Mouse (Mus musculus): ENCODE measurements around the gene Nrip3.

Nrip3 gene

DNA sequence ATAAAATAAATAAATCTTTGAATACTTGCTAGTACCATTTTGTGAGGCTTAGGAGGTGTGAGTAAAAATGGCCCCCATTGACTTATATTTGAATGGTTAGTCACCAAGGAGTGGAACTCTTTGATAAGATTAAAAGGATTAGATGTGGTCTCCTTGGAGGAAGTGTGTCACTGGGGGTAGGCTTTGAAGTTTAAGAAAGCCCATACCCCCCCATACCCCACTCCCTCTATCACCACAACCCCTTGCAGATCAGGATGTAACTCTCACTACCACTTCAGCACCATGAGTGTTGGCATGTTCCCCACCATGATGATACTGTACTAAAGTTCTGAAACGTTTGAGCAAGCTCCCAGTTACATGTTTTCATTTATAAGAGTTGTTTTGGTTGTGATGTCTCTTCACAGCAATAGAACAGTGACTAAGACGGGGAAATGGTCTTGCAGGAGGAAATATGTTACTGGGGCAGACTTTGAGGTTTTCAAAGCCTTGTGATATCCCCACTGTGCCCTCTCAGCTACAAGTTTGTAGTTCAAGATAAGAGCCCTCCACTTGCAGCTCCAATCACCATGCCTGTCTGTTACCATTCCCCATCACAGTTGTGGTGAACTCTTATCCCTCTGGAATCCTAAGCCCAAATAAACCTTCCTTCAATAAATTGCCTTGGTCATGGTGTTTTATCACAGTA is 13.0 kb downstream of the Nrip3 start:
- no peak for DNase-seq (ENCODE audit: low spot score in 2 of 2)

- DNase-seq (ENCODE audit: low spot score in 2 of 2): no peak
Observed at GRCm38 (mm10) chr7:109767575-109768350, 14.1 kb downstream of the Nrip3 start.

GRCm38 (mm10) chr7:109764009-109764408 is 17.8 kb downstream of the Nrip3 start:
- DNase-seq (ENCODE audit: low spot score in 2 of 2): no peak

- DNase-seq (ENCODE audit: low spot score in 2 of 2): no peak
Observed at GRCm38 (mm10) chr7:109756291-109756690, 25.5 kb downstream of the Nrip3 start.

GRCm38 (mm10) chr7:109754034-109754433 is 27.8 kb downstream of the Nrip3 start:
- DNase-seq (ENCODE audit: low spot score in 2 of 2): no peak

DNA sequence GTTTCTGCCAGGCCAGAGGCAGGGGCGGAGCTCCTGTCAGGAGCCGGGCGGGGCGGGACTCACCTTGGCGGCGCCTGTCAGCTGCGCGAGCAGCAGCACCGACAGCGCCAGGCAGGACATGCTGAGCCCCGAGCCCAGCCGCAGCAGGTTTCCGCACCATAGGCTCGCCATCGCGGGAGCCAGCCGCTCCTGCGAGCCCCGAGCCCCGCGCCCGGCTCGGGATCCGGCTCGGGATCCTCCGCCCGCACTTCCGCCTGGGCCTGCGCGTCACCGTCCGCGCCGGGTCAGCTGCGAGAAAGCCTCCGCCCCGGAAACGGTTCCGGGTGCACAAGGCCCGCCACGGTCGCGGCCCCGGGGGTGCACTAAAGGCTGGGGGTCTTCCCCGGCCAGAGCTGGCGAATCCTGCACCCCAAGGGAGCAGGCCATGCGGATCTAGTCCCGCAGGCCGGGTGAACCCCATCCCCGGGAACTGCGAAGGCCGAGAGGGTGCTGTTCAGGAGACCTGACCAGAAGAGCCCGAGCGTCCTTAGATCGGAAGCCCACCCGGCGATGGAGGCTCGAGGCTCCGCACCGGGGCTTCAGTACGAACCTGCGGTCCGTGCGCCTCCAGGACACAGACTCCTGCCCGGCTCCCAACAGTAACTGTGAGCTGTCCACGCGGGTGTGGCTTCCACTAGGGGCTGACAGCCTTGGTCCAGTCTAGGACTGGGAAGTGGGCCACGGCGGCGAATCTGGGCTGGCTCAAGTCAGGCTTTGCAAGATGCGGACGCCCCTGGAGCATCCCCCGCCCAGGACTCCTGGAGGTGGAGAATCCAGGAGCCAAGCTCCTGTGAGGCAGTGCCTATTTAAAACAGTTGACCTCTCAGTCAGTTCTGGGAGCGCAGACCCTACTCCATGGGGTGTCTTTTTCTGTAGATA is 29.6 kb downstream of the Nrip3 start, which contains the start of gene Tmem9b:
Tmem9b (minus strand) TSS at position 868 of the 918 bp plus-strand sequence.
- DNase-seq (ENCODE audit: low spot score in 2 of 2): peak; percentile 76 to 91

DNA sequence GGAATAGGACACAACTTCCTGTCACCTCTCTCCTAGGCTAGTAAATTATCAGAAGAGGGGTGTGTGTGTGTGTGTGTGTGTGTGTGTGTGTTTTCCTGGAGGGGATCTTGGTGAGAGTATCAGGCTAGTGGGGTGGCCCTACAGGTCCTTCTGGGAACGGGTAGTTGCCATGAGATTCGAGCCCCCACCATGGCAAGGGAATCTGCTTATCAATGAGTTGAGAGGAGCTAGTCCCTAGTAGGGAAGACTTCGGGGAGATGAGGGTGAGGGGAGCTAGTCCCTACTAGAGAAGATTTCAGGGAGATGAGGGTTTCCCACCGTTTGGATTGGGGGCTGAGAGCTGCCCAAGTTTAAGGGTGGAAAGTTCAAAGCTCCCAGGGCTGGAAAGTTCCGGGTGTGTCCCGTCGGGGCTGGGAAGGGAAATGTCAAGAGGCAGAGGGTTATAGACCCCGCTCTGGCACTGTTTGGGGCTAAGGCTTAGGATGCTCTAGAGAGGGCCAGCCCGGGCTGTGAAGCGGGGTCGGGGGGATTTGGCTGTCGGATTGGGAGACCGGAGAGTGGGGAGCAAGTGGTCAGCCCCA is 30.3 kb downstream of the Nrip3 start:
- no peak for DNase-seq (ENCODE audit: low spot score in 2 of 2)

DNA sequence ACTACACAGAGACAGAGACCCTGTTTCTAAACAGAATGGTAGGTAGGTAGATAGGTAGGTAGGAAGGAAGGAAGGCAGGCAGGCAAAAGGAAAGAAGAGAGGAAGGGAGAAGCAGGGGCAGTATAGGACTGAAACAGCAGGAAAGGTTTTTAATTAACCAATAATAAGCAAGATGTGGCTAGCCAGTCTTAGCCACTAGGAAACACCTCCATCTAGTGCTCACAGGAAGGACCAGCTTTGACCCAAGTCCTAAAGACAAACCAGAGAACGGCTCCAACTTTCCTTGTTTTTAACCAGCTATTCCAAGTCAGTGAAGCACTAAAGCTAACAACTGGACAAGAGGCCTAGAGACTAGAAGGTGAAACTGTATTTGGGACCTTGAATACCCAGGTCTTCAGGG is 34.1 kb downstream of the Nrip3 start:
- no peak for DNase-seq (ENCODE audit: low spot score in 2 of 2)

- no peak for DNase-seq (ENCODE audit: low spot score in 2 of 2)
Observed at GRCm38 (mm10) chr7:109741703-109742102, 40.1 kb downstream of the Nrip3 start.

GRCm38 (mm10) chr7:109741060-109741459 is 40.8 kb downstream of the Nrip3 start:
- no peak for DNase-seq (ENCODE audit: low spot score in 2 of 2)

DNA sequence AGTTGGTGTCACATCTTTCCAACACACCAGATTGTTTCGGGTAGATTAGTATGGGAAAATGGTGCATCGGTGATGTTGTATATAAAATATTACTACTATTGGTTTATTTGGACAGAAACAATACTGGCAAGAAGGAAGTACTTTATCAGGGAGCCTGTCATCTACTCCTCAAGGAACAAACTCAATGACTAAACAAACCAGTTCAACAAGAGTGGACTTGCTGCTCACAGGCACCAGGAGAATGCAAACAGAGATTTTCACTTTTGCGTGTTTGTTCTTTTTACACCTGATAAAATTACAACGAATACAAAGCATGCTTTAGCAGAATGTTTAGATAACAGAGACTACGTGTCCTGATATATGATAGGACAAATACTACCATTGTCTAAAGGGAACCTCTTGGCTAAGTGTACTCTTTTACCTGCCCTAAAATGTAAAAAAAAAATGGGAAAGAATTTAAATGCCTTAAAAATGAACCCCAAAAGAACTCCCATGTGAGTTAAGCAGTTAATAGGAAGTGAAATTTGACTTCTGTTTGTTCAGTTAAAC is 41.9 kb downstream of the Nrip3 start:
- no peak for DNase-seq (ENCODE audit: low spot score in 2 of 2)

GRCm38 (mm10) chr7:109734806-109735205 is 47.0 kb downstream of the Nrip3 start:
- no peak for DNase-seq (ENCODE audit: low spot score in 2 of 2)

- DNase-seq (ENCODE audit: low spot score in 2 of 2): no peak
Observed at GRCm38 (mm10) chr7:109731626-109732025, 50.2 kb downstream of the Nrip3 start, which contains the start of gene Ascl3. TSS of gene Ascl3 (minus strand) at chr7:109731726.

- no peak for DNase-seq (ENCODE audit: low spot score in 2 of 2)
Observed at GRCm38 (mm10) chr7:109723697-109724096, 58.1 kb downstream of the Nrip3 start, which contains the start of gene BC051019. TSS of gene BC051019 (minus strand) at chr7:109723850.

GRCm38 (mm10) chr7:109723114-109723513 is 58.7 kb downstream of the Nrip3 start:
- DNase-seq (ENCODE audit: low spot score in 2 of 2): no peak

DNA sequence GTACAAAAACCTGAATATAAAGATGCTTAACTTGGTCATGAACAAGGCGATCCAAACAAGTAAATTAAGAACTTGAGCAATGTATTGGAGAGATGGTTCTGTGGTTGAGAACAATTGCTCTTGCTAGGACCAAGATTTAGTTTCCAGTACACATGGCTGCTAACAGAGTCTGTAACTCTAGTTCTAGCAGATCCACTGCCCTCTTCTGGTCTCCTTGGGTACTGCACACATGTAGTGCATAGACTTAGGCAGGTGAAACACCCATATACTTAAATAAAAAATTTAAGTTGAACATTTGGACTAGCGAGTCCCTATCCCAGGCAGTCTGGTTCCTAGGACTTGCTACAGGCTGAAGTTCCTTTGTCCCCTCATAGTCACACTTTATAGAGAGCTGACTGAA is 59.2 kb downstream of the Nrip3 start:
- no peak for DNase-seq (ENCODE audit: low spot score in 2 of 2)

- no peak for DNase-seq (ENCODE audit: low spot score in 2 of 2)
Observed at GRCm38 (mm10) chr7:109719286-109719685, 62.5 kb downstream of the Nrip3 start.

GRCm38 (mm10) chr7:109713434-109713982 is 68.3 kb downstream of the Nrip3 start:
- DNase-seq (ENCODE audit: low spot score in 2 of 2): no peak

GRCm38 (mm10) chr7:109712198-109712597 is 69.6 kb downstream of the Nrip3 start:
- DNase-seq (ENCODE audit: low spot score in 2 of 2): no peak

GRCm38 (mm10) chr7:109710069-109710468 is 71.8 kb downstream of the Nrip3 start:
- no peak for DNase-seq (ENCODE audit: low spot score in 2 of 2)

DNA sequence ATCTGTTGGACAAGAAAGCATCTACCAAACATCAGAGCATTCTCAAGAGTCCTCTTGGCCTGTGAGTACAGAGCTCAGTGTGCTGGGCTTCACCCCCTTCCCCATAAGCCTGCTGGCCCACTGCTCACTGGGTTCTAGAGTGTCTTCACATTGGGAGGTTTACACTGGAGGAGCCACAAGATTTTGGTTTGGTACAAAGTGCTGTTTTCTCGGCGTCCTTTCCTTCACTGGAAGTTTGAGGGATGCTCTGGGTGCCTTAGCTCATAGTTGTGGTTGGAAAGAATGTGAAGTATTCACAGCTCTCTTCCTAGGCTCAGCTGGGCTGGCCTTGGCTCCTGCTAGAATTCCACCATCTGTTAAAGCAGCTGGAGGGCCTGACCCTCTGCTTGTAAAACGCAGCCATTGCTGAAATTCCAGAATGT is 72.9 kb downstream of the Nrip3 start:
- no peak for DNase-seq (ENCODE audit: low spot score in 2 of 2)

Data from spleen, postnatal 4 days (tissue).